Mouse (Mus musculus): ENCODE measurements around the gene Sipa1l3.

DNA sequence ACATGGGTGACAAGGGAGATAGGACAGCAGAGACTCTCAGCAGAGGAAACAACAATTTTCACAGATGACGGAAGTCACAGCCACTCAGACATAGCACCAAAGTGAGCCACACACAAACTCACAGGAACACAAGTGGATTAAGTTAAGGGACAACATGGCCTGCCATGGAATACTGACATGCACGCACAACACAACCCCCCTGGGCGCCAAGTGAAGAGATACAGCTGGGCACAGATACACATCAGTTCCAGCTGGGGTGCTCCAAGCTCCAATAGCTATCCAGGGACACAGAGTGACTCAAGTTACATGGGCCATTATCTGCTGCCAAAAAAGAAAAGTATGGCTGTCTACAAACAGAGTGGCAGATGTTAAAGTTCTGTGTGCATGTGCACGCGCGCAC is 228.6 kb downstream of the Sipa1l3 start:
- TF ChIP-seq POLR2AphosphoS2 (IDR thresholded peaks at IDR 0.05; ENCODE audit: insufficient read length, low read depth) (no peak), POLR2A (IDR thresholded peaks at IDR 0.05; ENCODE audit: insufficient read length, low read depth) (no peak), MAX (IDR thresholded peaks at IDR 0.05; ENCODE audit: low read depth) (no peak), TCF3 (IDR thresholded peaks at IDR 0.05; ENCODE audit: insufficient read length, low read depth) (no peak), REST (IDR thresholded peaks at IDR 0.05; ENCODE audit: insufficient read depth, insufficient read length) (no peak)
